Mouse (Mus musculus) MEL (cell line): Measurements from ENCODE around the gene Agpat4. TPM values are rescaled to one million over a fixed set of nuclear protein-coding genes. Genes with fewer than 3 reads are reported as not detected.
"Not testable (repeated sequence)": the region's sequence is repeated elsewhere in the genome, so short reads cannot be mapped to it uniquely, and the experiment has no call there.

Experiments
- DNase-seq: peaks from one replicate; pipeline ENCODE4 v3.0.0; 2011; ENCODE audit warnings: low read depth, low spot score
- H3K27ac ChIP-seq: 2 replicates; pipeline ENCODE4 v1.5.1; 2012; ENCODE audit warnings: low read depth, mild to moderate bottlenecking, control low read depth, low read length, moderate library complexity; ENCODE audit not compliant: control insufficient read depth
- H3K27me3 ChIP-seq, 2 experiments: fragments of 150-350 bp in 1 of 2; sonication (generic) in 1 of 2; 2 replicates each; pipeline ENCODE4 v1.6.1; 2012; ENCODE audit warnings: low read length in 2 of 2, mild to moderate bottlenecking in 2 of 2, improper control_type of control experiment in 1 of 2, moderate library complexity in 1 of 2; ENCODE audit not compliant: insufficient read depth in 2 of 2, control insufficient read depth in 1 of 2
- H3K36me3 ChIP-seq, 2 experiments: 2 replicates each; pipeline ENCODE4 v1.6.1; 2012 to 2014; ENCODE audit warnings: low read length in 2 of 2, improper control_type of control experiment in 1 of 2, inconsistent platforms in 1 of 2, mild to moderate bottlenecking in 1 of 2; ENCODE audit not compliant: insufficient read depth in 2 of 2, control insufficient read depth in 1 of 2
- H3K4me1 ChIP-seq, 2 experiments: fragments of 150-350 bp in 1 of 2; sonication (generic) in 1 of 2; 2 replicates each; pipeline ENCODE4 v1.6.1; 2012; ENCODE audit warnings: low read length in 2 of 2, improper control_type of control experiment in 1 of 2, mild to moderate bottlenecking in 1 of 2; ENCODE audit not compliant: insufficient read depth in 2 of 2, control insufficient read depth in 1 of 2
- H3K4me3 ChIP-seq, 2 experiments: fragments of 150-350 bp in 1 of 2; sonication (generic) in 1 of 2; 2 replicates each; pipeline ENCODE4 v1.5.1; 2012; ENCODE audit warnings: low read depth in 2 of 2, low read length in 2 of 2, mild to moderate bottlenecking in 2 of 2, moderate library complexity in 2 of 2, control low read depth in 1 of 2, improper control_type of control experiment in 1 of 2; ENCODE audit not compliant: control insufficient read depth in 1 of 2, insufficient read depth in 1 of 2
- H3K79me2 ChIP-seq: 2 replicates; pipeline ENCODE4 v1.6.1; 2012; ENCODE audit warnings: mild to moderate bottlenecking, low read length, moderate library complexity; ENCODE audit not compliant: control insufficient read depth, poor library complexity, insufficient read depth
- H3K9ac ChIP-seq: 2 replicates; pipeline ENCODE4 v1.6.1; 2012; ENCODE audit warnings: low read depth, mild to moderate bottlenecking, control low read depth, low read length, moderate library complexity; ENCODE audit not compliant: control insufficient read depth, poor library complexity, severe bottlenecking
- H3K9me3 ChIP-seq: fragments of 150-350 bp; sonication (generic); replicated peaks from 2 replicates; pipeline ENCODE4 v1.6.1; 2012; ENCODE audit warnings: mild to moderate bottlenecking, low read length, improper control_type of control experiment, moderate library complexity; ENCODE audit not compliant: insufficient read depth
- CHD1 ChIP-seq: IDR thresholded peaks from 2 replicates; pipeline ENCODE4 v1.6.1; 2012; ENCODE audit warnings: low read depth, mild to moderate bottlenecking, inconsistent platforms, low read length, improper control_type of control experiment
- CHD2 ChIP-seq: IDR thresholded peaks from 2 replicates; pipeline ENCODE4 v1.6.1; 2011; ENCODE audit warnings: low read length, improper control_type of control experiment
- CTCF ChIP-seq, 3 experiments: IDR thresholded peaks in 2 of 3; conservative IDR thresholded peaks in 1 of 3; 2 replicates each; pipeline ENCODE4 v1.5.1; 2011 to 2012; ENCODE audit warnings: low read length in 3 of 3, low read depth in 2 of 3, mild to moderate bottlenecking in 2 of 3, improper control_type of control experiment in 1 of 3, inconsistent platforms in 1 of 3, mixed read lengths in 1 of 3, moderate library complexity in 1 of 3; ENCODE audit not compliant: control insufficient read depth in 1 of 3, insufficient read depth in 1 of 3, poor library complexity in 1 of 3, severe bottlenecking in 1 of 3
- ELF1 ChIP-seq: IDR thresholded peaks from 2 replicates; pipeline ENCODE4 v1.6.1; 2014; ENCODE audit warnings: low read depth, mild to moderate bottlenecking, inconsistent platforms, low read length, improper control_type of control experiment, moderate library complexity
- ETS1 ChIP-seq: IDR thresholded peaks from 2 replicates; pipeline ENCODE4 v1.6.1; 2012; ENCODE audit warnings: low read depth, mild to moderate bottlenecking, inconsistent platforms, low read length, improper control_type of control experiment, moderate library complexity
- HCFC1 ChIP-seq: IDR thresholded peaks from 2 replicates; pipeline ENCODE4 v1.6.1; 2012; ENCODE audit warnings: low read depth, mild to moderate bottlenecking, inconsistent platforms, low read length, improper control_type of control experiment, moderate library complexity
- JUND ChIP-seq: IDR thresholded peaks from 2 replicates; pipeline ENCODE4 v1.6.1; 2011; ENCODE audit warnings: low read depth, mild to moderate bottlenecking, improper control_type of control experiment, low read length
- KAT2A ChIP-seq: conservative IDR thresholded peaks from 2 replicates; pipeline ENCODE4 v1.6.1; 2012; ENCODE audit warnings: low read depth, low read length, improper control_type of control experiment, inconsistent platforms
- MAZ ChIP-seq: IDR thresholded peaks from 2 replicates; pipeline ENCODE4 v1.6.1; 2012; ENCODE audit warnings: low read depth, mild to moderate bottlenecking, inconsistent platforms, low read length, improper control_type of control experiment
- MEF2A ChIP-seq: IDR thresholded peaks from 2 replicates; pipeline ENCODE4 v1.6.1; 2014; ENCODE audit warnings: low read depth, mild to moderate bottlenecking, inconsistent platforms, low read length, improper control_type of control experiment; ENCODE audit not compliant: poor library complexity, insufficient replicate concordance, severe bottlenecking; ENCODE audit errors: extremely low read depth
- MYC ChIP-seq: IDR thresholded peaks from 2 replicates; pipeline ENCODE4 v1.6.1; 2011; ENCODE audit warnings: low read depth, mild to moderate bottlenecking, low read length, improper control_type of control experiment, moderate library complexity
- NELFE ChIP-seq: IDR thresholded peaks from 2 replicates; pipeline ENCODE4 v1.6.1; 2011; ENCODE audit warnings: low read depth, low read length, improper control_type of control experiment
- POLR2AphosphoS2 ChIP-seq: IDR thresholded peaks from 2 replicates; pipeline ENCODE4 v1.6.1; 2011; ENCODE audit warnings: low read length, improper control_type of control experiment
- RAD21 ChIP-seq: IDR thresholded peaks from 2 replicates; pipeline ENCODE4 v1.6.1; 2011; ENCODE audit warnings: mild to moderate bottlenecking, low read depth, low read length, improper control_type of control experiment
- RCOR1 ChIP-seq: IDR thresholded peaks from 2 replicates; pipeline ENCODE4 v1.6.1; 2012; ENCODE audit warnings: low read depth, mild to moderate bottlenecking, inconsistent platforms, low read length, improper control_type of control experiment
- SMC3 ChIP-seq: IDR thresholded peaks from 2 replicates; pipeline ENCODE4 v1.6.1; 2011; ENCODE audit warnings: low read depth, low read length, improper control_type of control experiment
- UBTF ChIP-seq: IDR thresholded peaks from 2 replicates; pipeline ENCODE4 v1.6.1; 2012; ENCODE audit warnings: low read depth, mild to moderate bottlenecking, inconsistent platforms, low read length, improper control_type of control experiment, moderate library complexity, borderline replicate concordance; ENCODE audit not compliant: insufficient read depth
- USF1 ChIP-seq: IDR thresholded peaks from 2 replicates; pipeline ENCODE4 v1.6.1; 2014; ENCODE audit warnings: low read depth, mild to moderate bottlenecking, inconsistent platforms, low read length, improper control_type of control experiment, moderate library complexity
- USF2 ChIP-seq, 2 experiments: IDR thresholded peaks; 2 replicates each; pipeline ENCODE4 v1.6.1; 2011 to 2012; ENCODE audit warnings: improper control_type of control experiment in 2 of 2, low read length in 2 of 2, borderline replicate concordance in 1 of 2, inconsistent platforms in 1 of 2, low read depth in 1 of 2, mild to moderate bottlenecking in 1 of 2; ENCODE audit not compliant: insufficient read depth in 1 of 2
- ZMIZ1 ChIP-seq: IDR thresholded peaks from 2 replicates; pipeline ENCODE4 v1.6.1; 2012; ENCODE audit warnings: low read depth, mild to moderate bottlenecking, inconsistent platforms, low read length, improper control_type of control experiment, moderate library complexity
- polyA plus RNA-seq, 2 experiments: library from polyadenylated mRNA; stranded (reverse) in 1 of 2; unstranded in 1 of 2; fragments of >175 nt in 1 of 2; fragments of >200 nt in 1 of 2; gene quantifications; 2 replicates each; pipeline versions ENCODE4 v1.2.1 to v1.2.4; 2012; ENCODE audit warnings: low replicate concordance in 2 of 2, low read depth in 1 of 2; ENCODE audit not compliant: insufficient read length in 2 of 2, insufficient read depth in 1 of 2, missing spikeins in 1 of 2
- total RNA-seq: library from RNA; depleted of rRNA; stranded (reverse); fragments of 300-350 nt; gene quantifications from 2 replicates; pipeline ENCODE4 v1.2.3, GENCODE M21; 2012

Gene Agpat4
- total and polyA plus RNA-seq, 3 experiments: 3.3 to 9.3 TPM; not detected in 1

DNA sequence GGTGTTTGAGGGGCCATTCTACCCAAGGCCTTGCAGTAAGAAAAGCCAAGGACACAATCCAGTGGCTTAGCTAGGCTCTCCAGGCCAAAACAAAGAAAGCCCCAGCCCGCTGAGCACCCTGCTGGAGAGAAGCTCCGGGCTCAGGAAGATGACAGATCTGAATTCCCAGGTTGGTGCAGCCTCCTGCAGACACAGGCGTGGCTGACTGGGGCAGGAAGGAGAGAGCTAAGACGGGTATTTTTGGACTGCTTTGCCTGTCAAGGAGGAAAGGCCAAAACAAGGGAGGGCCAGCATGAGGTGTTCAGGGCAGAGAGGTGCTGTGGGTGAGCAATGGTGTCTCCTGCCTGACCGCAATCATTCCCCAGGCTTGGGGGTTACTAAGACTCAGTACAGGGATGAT, 105.2 kb downstream of the Agpat4 start:
- H3K4me3 ChIP-seq: no peak overlapping the region
- no peak for TF ChIP-seq JUND
- no peak for TF ChIP-seq HCFC1
- TF ChIP-seq CHD1: no peak
- no peak for TF ChIP-seq SMC3
- TF ChIP-seq MYC: no peak
- no peak for TF ChIP-seq NELFE
- no peak for TF ChIP-seq USF2 (IDR thresholded peaks at IDR 0.05; ENCODE audit: borderline replicate concordance in 1 of 2, insufficient read depth in 1 of 2, low read depth in 1 of 2, low read length in 2 of 2)
- no peak for TF ChIP-seq MAZ
- TF ChIP-seq ETS1: no peak
- TF ChIP-seq CTCF (IDR thresholded peaks at IDR 0.05 in 2 of 3, conservative IDR thresholded peaks at IDR 0.05 in 1 of 3; ENCODE audit: control insufficient read depth in 1 of 3, insufficient read depth in 1 of 3, low read depth in 2 of 3, low read length in 3 of 3, poor library complexity in 1 of 3, severe bottlenecking in 1 of 3): no peak
- TF ChIP-seq RCOR1: no peak
- no peak for TF ChIP-seq RAD21
- TF ChIP-seq USF1: no peak
- no peak for TF ChIP-seq POLR2AphosphoS2
- no peak for TF ChIP-seq UBTF
- TF ChIP-seq, all 39 proteins: peak for 0
- no peaks in the 10 kb centered on the region for H3K36me3 ChIP-seq
- H3K27me3 ChIP-seq: no peaks in the 10 kb centered on the region
- no peaks in the 10 kb centered on the region for H3K79me2 ChIP-seq
- H3K4me1 ChIP-seq: no peaks in the 10 kb centered on the region
- no peak overlapping the region for H3K9ac ChIP-seq
- H3K27ac ChIP-seq: no peak overlapping the region
- H3K9me3 ChIP-seq: no peaks in the 10 kb centered on the region
- DNase-seq: no peak

DNA sequence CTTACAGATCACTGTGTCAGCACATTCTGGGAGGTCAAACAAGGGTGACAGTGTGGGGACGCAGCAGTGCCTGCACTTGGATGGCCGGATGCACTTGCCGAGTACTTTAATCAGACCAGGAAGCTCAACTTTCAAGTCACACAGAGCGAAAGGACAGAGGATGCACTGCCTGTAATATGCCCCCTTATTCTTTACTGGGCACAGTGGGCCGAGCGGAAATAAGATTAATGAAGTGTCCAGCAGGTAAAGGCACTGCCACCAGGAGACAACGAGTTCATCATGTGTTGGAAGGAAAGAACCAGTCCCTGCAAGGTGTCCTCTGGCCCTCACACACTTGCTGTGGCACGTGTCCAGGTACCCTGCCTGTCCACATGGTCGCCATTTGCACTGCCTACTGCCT, 105.6 kb downstream of the Agpat4 start:
- no peak for DNase-seq
- H3K27ac ChIP-seq: no peak overlapping the region
- TF ChIP-seq UBTF (no peak), KAT2A (no peak), ZMIZ1 (no peak), MAZ (no peak), MEF2A (no peak), ELF1 (no peak), RAD21 (no peak), CHD2 (no peak)
- no peaks in the 10 kb centered on the region for H3K36me3 ChIP-seq
- no peaks in the 10 kb centered on the region for H3K79me2 ChIP-seq
- no peak overlapping the region for H3K9ac ChIP-seq
- no peaks in the 10 kb centered on the region for H3K27me3 ChIP-seq
- no peak overlapping the region for H3K4me3 ChIP-seq
- no peaks in the 10 kb centered on the region for H3K4me1 ChIP-seq
- H3K9me3 ChIP-seq: no peaks in the 10 kb centered on the region

DNA sequence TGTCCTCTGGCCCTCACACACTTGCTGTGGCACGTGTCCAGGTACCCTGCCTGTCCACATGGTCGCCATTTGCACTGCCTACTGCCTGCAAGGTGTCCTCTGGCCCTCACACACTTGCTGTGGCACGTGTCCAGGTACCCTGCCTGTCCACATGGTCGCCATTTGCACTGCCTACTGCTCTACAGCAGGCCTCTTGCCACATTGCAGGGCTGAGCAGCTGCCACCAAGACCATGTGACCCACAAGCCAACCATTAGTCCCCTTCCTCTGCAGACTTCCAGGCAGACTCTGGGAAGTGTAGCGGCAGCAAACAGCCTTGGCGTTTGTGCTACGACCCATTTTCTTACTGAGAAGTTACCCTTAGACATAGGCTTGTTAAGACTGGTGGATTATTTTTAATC, 106.0 kb downstream of the Agpat4 start:
- not testable (repeated sequence) for H3K9ac ChIP-seq, H3K27ac ChIP-seq, H3K27me3 ChIP-seq, H3K4me1 ChIP-seq, H3K79me2 ChIP-seq, DNase-seq, H3K36me3 ChIP-seq, H3K4me3 ChIP-seq, H3K9me3 ChIP-seq
